Mouse (Mus musculus) ovary, postnatal 36 days (tissue): ENCODE data around the gene Them7.

ENCODE experiments used
- DNase-seq: peaks from one replicate; pipeline ENCODE4 v3.0.0; 2022; ENCODE audit warnings: low spot score, mixed read lengths

Gene Them7

DNA sequence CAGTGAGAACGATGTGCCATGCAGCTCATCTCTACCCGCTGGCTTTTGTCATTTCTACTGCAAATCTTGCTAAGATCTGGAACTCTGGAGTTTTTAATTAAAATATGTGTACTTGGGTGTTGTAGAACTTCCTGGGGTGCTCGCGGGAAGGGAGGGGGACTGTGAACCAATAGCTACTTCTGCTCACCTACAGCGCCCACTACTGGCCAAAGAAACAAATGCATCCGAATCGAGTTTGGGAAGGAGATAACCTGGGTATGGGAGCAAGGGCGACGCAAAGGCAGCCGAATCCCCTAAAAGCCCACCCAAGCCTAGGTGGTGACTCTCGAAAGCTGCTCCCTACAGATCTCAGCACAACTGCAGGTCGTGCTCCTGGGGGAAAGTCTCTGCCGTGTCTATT, 87.3 kb downstream of the Them7 start:
- DNase-seq = peak; percentile 8

DNA sequence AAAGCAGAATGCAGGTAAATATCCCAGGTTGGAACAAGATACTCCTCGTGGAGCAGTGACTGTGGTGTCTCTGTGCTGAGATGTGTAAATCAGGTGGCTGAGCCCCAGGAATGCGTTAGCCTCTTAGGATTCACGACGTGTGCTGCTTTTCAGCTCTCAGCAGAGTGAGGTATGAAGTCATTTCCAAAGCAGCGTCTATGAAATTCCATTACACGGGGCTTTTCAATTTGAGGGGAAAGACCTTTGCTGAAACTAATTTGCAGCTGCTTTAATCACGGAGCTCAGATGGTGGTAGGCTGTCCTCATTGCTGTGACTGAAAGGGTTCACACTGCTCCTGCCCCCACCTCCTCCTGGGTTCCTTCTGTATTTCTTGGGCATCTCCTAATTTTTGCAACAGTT, 87.9 kb downstream of the Them7 start:
- no peak for DNase-seq

- no peak for DNase-seq
Measured at GRCm38 (mm10) chr2:105313077-105313476, 89.0 kb downstream of the Them7 start.

- no peak for DNase-seq
Measured at GRCm38 (mm10) chr2:105317556-105318184, 93.5 kb downstream of the Them7 start.

GRCm38 (mm10) chr2:105326067-105326466, 101.9 kb downstream of the Them7 start:
- DNase-seq = no peak

DNA sequence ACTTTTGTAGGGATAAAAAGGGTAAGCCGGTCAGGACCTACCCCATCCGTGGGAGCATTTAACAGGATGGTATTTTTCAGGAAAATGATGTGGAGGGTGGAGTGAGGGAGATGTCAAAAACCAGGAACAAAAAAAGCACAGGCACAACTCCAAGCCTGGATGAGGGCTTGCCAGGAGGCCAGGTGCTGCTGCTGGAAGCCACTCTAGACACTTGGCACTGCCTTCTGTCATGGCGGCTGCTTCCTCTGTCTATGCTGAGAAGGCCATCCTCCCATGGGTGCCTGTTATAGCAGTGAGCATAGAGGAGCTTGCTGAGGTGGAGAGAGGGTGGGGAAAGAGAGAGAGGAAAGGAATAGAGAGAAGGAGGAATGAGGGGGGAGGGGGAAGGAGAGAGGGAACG, 105.9 kb downstream of the Them7 start:
- no peak for DNase-seq

DNA sequence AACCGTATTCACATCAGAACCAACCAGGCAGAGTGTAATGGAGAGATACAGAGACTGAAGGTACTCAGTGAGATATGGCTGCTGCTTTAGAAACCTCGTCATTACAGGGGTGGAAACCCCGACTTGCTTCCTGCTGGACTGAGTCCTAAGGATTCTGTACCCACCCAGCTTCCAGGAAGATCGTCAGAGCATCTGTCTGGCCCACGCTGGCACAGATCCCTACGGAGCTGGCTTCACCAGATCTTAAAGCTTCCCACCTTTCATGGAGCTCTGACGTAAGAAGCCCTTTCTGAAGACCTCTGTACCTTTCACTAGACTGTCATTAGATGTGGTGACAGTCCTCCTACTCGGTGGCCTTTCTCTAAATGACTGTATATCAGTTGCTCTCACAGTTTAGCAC, 109.0 kb downstream of the Them7 start:
- no peak for DNase-seq

DNA sequence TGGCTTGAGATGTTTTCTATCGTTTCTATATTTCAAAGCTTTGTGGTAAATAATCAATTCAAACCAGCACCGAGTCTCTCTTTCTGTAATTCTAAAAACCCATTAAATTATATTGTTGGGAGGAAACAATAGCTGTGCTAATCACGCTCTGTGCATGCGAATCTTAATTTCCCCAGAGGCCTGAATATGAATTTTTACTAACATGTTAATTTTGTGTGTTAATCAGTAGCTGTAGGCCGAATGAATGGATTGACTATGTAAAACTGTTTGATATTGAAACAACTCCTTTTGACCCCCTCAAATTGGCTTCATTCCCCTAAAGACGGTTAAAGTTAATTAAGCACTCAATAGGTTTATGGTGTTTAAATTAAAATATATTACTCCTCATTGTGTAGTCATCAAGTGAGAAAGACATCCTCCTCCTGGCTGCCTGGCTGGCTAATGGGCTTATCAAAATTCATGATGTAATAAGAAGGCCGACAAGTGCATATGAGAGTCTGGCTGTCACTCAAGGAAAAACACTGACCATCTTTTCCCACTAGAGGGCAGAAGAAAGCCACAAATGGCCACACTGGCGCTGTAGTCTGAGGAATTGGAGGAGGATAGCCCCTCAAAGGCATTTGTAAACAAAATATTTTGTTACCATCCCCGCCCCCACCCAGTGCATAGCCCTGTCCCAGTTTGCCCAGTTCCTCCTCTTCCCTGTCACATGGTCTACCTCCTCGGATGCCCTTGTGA, 110.0 kb downstream of the Them7 start:
- no peak for DNase-seq

- no peak for DNase-seq
Measured at GRCm38 (mm10) chr2:105335661-105336060, 111.5 kb downstream of the Them7 start.

- DNase-seq = no peak
Measured at GRCm38 (mm10) chr2:105336314-105337027, 112.4 kb downstream of the Them7 start.

DNA sequence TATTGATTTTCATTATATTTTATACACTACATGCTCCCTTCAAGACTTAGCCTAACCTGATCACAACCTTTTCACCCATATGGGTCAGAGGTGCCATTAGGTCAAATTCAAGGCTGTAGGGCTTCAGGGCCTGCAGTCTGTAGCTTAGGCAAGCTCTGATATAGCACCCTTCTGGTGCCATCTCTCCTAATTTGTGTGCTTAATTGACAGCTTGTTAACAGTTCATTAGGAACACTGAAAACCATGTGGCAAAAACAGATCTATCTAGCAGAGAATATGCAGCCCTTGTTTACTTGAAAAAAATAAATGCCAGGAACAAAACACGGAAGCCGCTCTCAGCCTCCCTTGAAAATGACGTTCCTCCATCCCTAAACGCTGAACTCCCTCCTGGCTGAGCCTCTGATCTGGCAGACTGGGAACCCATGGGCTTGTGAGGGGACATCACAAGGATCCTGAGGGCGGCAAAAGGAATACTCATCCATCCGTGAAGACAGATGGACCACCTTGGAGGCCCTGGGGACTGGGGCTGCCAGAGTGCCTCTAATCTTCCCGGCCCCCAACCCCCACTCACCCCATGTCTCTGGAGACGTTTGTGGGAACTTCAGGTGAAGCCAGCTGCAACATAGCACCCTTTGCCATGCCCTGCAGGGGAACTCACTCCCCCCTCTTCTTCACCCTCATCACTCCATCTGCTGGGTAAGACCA, 113.2 kb downstream of the Them7 start:
- DNase-seq = no peak

DNA sequence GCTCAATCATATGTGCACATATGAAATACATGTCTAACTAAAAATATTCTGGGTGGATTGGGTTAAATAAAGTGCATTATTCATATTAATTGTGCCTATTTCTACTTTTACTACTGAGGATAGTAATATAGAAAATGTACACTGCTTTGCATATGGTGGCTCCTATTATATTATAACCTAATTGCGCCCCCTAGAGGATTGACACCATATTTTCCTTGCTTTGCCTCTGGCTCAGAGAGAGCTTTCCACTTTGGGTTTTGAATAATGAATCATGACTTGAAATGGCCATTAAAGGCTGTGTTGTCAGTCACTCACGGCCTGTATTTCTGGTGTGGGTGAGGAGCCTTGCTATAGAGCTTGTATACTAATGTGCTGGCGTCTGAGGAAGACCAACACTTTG, 115.9 kb downstream of the Them7 start:
- DNase-seq = no peak

DNA sequence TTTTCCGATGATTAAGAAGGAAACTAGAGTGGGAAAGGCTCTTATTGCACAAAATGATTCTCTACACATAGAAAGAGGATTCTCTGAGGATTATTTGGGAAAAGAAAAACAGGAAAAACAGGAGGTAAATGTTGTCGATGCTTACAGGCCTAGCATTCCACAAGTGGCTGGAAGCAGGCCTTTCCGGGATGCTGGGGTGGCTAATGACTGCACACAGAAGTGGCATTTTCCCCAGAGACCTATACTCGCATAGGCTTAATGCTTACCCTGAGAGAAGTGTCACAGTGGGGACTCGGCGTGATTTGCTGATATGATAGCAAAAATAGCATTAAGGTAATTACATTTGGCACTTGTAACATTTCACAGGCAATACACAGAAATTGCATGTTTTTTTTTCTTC, 124.8 kb downstream of the Them7 start:
- no peak for DNase-seq

GRCm38 (mm10) chr2:105356791-105357190, 132.7 kb downstream of the Them7 start:
- no peak for DNase-seq

GRCm38 (mm10) chr2:105358040-105358439, 133.9 kb downstream of the Them7 start:
- DNase-seq = no peak

- no peak for DNase-seq
Measured at GRCm38 (mm10) chr2:105367623-105368022, 143.5 kb downstream of the Them7 start.

DNA sequence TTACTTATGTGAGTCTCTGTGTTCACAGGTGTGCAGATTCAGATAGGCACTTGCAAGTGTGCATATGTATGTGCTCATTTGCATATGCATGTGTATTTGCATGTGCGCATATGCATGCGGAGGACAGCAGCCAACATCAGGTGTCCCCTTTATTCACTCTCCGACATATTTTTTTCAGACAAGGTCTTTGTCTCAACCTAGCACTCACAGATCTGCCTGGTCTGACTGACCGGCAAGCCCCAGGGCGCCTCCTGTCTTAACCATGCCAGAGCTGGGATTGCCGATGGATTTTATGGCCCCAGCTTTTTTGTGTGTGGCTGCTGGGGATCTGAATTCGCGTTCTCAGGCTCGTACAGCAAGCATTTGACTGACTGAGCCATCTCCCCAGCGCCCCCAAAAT, 146.1 kb downstream of the Them7 start:
- no peak for DNase-seq

DNA sequence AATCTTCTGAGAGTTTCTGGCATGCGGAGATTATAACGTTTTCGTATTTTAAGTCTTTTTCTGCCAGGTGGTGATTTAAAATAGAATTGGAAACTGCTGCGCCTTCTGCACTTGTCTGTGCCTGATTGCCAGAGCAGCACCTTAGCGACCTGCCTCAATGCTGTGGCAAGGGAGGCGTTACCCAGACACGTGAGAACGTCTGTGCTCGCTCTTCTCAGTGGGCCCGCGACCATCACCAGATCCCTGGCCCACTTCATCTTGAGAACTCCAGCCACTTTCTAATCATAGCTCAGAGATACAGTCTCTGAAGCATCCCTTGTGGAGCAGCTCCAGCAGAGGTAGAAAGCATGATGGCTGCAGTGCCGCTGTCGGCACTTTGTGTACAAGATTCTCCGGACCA, 146.6 kb downstream of the Them7 start:
- DNase-seq = no peak

- no peak for DNase-seq
Measured at GRCm38 (mm10) chr2:105372156-105372555, 148.0 kb downstream of the Them7 start.

DNA sequence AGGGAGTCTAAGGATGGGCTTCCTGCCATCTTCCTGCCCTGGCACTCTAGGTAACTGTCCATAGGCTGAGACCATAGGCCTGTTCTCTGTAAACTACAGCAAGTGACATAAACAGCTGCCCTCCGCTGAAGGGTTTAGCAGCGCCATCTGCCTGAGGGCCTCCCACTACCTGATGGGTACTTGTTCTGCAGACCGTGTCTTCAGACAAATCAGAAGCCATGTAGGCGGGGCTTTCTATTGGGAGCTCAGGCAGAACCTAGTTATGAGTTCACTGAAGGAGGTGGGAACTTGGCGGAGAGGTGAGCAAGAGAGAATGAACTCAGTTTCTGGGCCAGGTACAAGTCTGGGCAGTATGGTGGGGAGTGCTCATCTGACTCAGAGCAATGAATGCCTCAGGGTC, 148.6 kb downstream of the Them7 start:
- DNase-seq = no peak

- DNase-seq = no peak
Measured at GRCm38 (mm10) chr2:105373658-105374057, 149.5 kb downstream of the Them7 start.

GRCm38 (mm10) chr2:105375261-105375660, 151.1 kb downstream of the Them7 start:
- no peak for DNase-seq

DNA sequence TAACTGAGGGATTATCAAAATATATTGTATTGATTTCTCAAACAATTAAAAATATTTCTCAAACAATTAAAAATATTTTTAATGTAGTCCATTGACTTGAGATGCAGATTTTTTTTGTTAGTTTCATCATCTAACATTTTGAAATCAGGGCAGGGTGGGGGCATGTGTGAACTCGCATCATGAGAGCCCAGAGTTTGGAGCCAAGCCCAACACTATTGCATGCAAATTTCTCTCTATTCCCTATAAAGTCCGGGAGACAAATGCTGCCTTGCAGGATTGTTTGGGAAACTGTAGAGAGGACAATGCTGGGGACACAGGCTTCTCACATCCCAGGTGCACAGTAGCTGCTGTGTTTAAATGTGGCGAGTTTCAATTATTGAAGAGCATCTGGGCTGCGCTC, 151.6 kb downstream of the Them7 start:
- DNase-seq = no peak
